Mouse (Mus musculus): ENCODE data around the gene Stmn1.

DNA sequence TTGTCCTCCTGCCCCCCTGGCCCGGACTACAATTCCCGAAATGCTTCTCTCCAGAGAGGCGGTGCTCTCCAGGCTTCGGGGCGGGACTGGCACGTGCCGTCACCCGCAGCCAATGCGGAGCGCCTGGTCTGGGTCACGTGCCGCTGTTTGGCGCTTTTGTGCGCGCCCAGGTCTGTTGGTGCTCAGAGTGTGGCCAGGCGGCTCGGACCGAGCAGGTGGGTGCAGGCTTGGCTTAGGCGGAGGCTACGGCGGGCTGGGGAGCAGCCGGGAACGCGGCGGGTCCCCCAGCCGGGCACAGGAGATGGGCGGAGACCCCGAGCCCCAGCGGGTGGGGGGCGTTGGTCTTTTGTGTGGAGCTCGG is at the start of gene Stmn1:
- TF ChIP-seq POLR2A (IDR thresholded peaks at IDR 0.05; ENCODE audit: borderline replicate concordance, extremely low read depth, insufficient read depth, insufficient read length, poor library complexity, severe bottlenecking) (peak; percentile 99), CTCF (IDR thresholded peaks at IDR 0.05; ENCODE audit: borderline replicate concordance, extremely low read depth, insufficient read depth, insufficient read length) (no peak)

Measured in brain, embryonic 14.5 days (tissue).